Mouse (Mus musculus): ENCODE measurements around the gene Cga. TPM values are rescaled to one million over a fixed set of nuclear protein-coding genes. Genes with fewer than 3 reads are reported as not detected.
"Not testable (repeated sequence)": the region's sequence is repeated elsewhere in the genome, so short reads cannot be mapped to it uniquely, and the experiment has no call there.

The Cga gene
- total RNA-seq, 4 experiments from 2014 or later = not detected

GRCm38 (mm10) chr4:34889812-34890185, 3.8 kb upstream of the Cga start:
- DNase-seq = no peak

- no peak for DNase-seq
Measured at GRCm38 (mm10) chr4:34898497-34898896, 4.9 kb downstream of the Cga start.

GRCm38 (mm10) chr4:34899322-34899721, 5.7 kb downstream of the Cga start:
- DNase-seq = no peak

- DNase-seq = no peak
Measured at GRCm38 (mm10) chr4:34900155-34900554, 6.6 kb downstream of the Cga start.

- DNase-seq = no peak
Measured at GRCm38 (mm10) chr4:34901166-34901565, 7.6 kb downstream of the Cga start.

- not testable (repeated sequence) for DNase-seq
Measured at GRCm38 (mm10) chr4:34901582-34901981, 8.0 kb downstream of the Cga start.

GRCm38 (mm10) chr4:34905396-34905795, 11.8 kb downstream of the Cga start:
- DNase-seq = no peak

GRCm38 (mm10) chr4:34906151-34906550, 12.6 kb downstream of the Cga start:
- no peak for DNase-seq

GRCm38 (mm10) chr4:34907026-34907425, 13.4 kb downstream of the Cga start:
- no peak for DNase-seq

GRCm38 (mm10) chr4:34908127-34908526, 14.5 kb downstream of the Cga start:
- DNase-seq = no peak

GRCm38 (mm10) chr4:34911401-34911800, 17.8 kb downstream of the Cga start:
- DNase-seq = no peak

- DNase-seq = no peak
Measured at GRCm38 (mm10) chr4:34912171-34912570, 18.6 kb downstream of the Cga start.

GRCm38 (mm10) chr4:34917400-34917799, 23.8 kb downstream of the Cga start:
- no peak for DNase-seq

GRCm38 (mm10) chr4:34922177-34922870, 28.7 kb downstream of the Cga start:
- DNase-seq = no peak

GRCm38 (mm10) chr4:34928386-34928785, 34.8 kb downstream of the Cga start:
- not testable (repeated sequence) for DNase-seq

- DNase-seq = no peak
Measured at GRCm38 (mm10) chr4:34941046-34941445, 47.5 kb downstream of the Cga start.

- DNase-seq = no peak
Measured at GRCm38 (mm10) chr4:34947181-34947580, 53.6 kb downstream of the Cga start.

- no peak for DNase-seq
Measured at GRCm38 (mm10) chr4:34953716-34954115, 60.1 kb downstream of the Cga start.

Other genes with a start within 250 kb of the Cga start
- 10 to 100 TPM; 42.8 to 55.2 (median 53.0) TPM for gene Slc35a1, start 206.3 kb upstream of the Cga start, total RNA-seq (2022)
- under 1 TPM; 0.31 to 1.00 (median 0.65) TPM for gene Cfap206, start 163.6 kb upstream of the Cga start, total RNA-seq (2022)
- gene Gm136, start 137.5 kb upstream of the Cga start, total RNA-seq (2022) = not detected
- gene Smim8, start 115.4 kb upstream of the Cga start, total RNA-seq (2022) = 10 to 100 TPM; 17.3 to 26.2 (median 21.9) TPM
- 10 to 100 TPM; 18.6 to 25.2 (median 22.2) TPM for gene Zfp292, start 10.8 kb upstream of the Cga start, total RNA-seq (2022)